Mouse (Mus musculus): ENCODE results near the gene Wdr41. TPM values are rescaled to one million over a fixed set of nuclear protein-coding genes. Genes with fewer than 3 reads are reported as not detected.

Wdr41 gene
- polyA plus RNA-seq, 1 experiment from 2014 or later: 21.2 TPM

GRCm38 (mm10) chr13:95020216-95020615 is 44.1 kb downstream of the Wdr41 start:
- no peak for DNase-seq (ENCODE audit: low spot score)
- 77% methylated on average over 6 of the region's 6 CpGs for WGBS

GRCm38 (mm10) chr13:95030828-95031227 is 54.7 kb downstream of the Wdr41 start:
- Histone ChIP-seq H3K27me3 (ENCODE audit: control insufficient read depth, insufficient read depth, low read length) (no peaks in the 10 kb centered on the region), H3K36me3 (ENCODE audit: control insufficient read depth, insufficient read depth, low read length) (no peaks in the 10 kb centered on the region), H3K4me3 (ENCODE audit: low read depth, low read length) (no peak overlapping the region), H3K4me2 (ENCODE audit: low read depth, low read length, severe bottlenecking) (no peak overlapping the region), H3K4me1 (replicated peaks; ENCODE audit: control insufficient read depth, insufficient read depth, low read length) (no peaks in the 10 kb centered on the region), H3K27ac (ENCODE audit: low read depth, low read length) (no peak overlapping the region), H3K9me3 (ENCODE audit: control insufficient read depth, low read length) (no peaks in the 10 kb centered on the region), H3K9ac (ENCODE audit: low read length) (no peak overlapping the region)
- WGBS: 85% methylated on average over 6 of the region's 6 CpGs
- ATAC-seq (replicated peaks; ENCODE audit: low FRiP score) (no peak), DNase-seq (ENCODE audit: low spot score) (no peak)

More at GRCm38 (mm10) chr13:95020216-95020615, 44.1 kb downstream of the Wdr41 start:
- no peak for ATAC-seq (replicated peaks; ENCODE audit: low FRiP score)
- Histone ChIP-seq H3K27ac (ENCODE audit: low read depth, low read length) (no peak overlapping the region), H3K36me3 (ENCODE audit: control insufficient read depth, insufficient read depth, low read length) (no peaks in the 10 kb centered on the region), H3K4me1 (replicated peaks; ENCODE audit: control insufficient read depth, insufficient read depth, low read length) (peaks cover 5% of the 10 kb centered on the region; the same call in 1 of the 2 replicates), H3K4me3 (ENCODE audit: low read depth, low read length) (no peak overlapping the region), H3K27me3 (ENCODE audit: control insufficient read depth, insufficient read depth, low read length) (no peaks in the 10 kb centered on the region), H3K4me2 (ENCODE audit: low read depth, low read length, severe bottlenecking) (no peak overlapping the region), H3K9ac (ENCODE audit: low read length) (no peak overlapping the region), H3K9me3 (ENCODE audit: control insufficient read depth, low read length) (no peaks in the 10 kb centered on the region)

GRCm38 (mm10) chr13:95032127-95032831 is 56.1 kb downstream of the Wdr41 start:
- H3K9ac ChIP-seq (ENCODE audit: low read length): no peak overlapping the region
- 79% methylated on average over 17 of the region's 17 CpGs for WGBS
- no peaks in the 10 kb centered on the region for H3K36me3 ChIP-seq (ENCODE audit: control insufficient read depth, insufficient read depth, low read length)
- no peak overlapping the region for H3K4me2 ChIP-seq (ENCODE audit: low read depth, low read length, severe bottlenecking)
- no peaks in the 10 kb centered on the region for H3K4me1 ChIP-seq (replicated peaks; ENCODE audit: control insufficient read depth, insufficient read depth, low read length)
- no peaks in the 10 kb centered on the region for H3K9me3 ChIP-seq (ENCODE audit: control insufficient read depth, low read length)
- H3K4me3 ChIP-seq (ENCODE audit: low read depth, low read length): no peak overlapping the region
- DNase-seq (ENCODE audit: low spot score) (no peak), ATAC-seq (replicated peaks; ENCODE audit: low FRiP score) (no peak)
- H3K27ac ChIP-seq (ENCODE audit: low read depth, low read length): no peak overlapping the region
- no peaks in the 10 kb centered on the region for H3K27me3 ChIP-seq (ENCODE audit: control insufficient read depth, insufficient read depth, low read length)

- H3K9ac ChIP-seq (ENCODE audit: low read length): no peak overlapping the region
- WGBS: 83% methylated on average over 6 of the region's 6 CpGs
- H3K4me3 ChIP-seq (ENCODE audit: low read depth, low read length): no peak overlapping the region
- H3K27ac ChIP-seq (ENCODE audit: low read depth, low read length): no peak overlapping the region
- no peak overlapping the region for H3K4me2 ChIP-seq (ENCODE audit: low read depth, low read length, severe bottlenecking)
- H3K27me3 ChIP-seq (ENCODE audit: control insufficient read depth, insufficient read depth, low read length): no peaks in the 10 kb centered on the region
- H3K4me1 ChIP-seq (replicated peaks; ENCODE audit: control insufficient read depth, insufficient read depth, low read length): no peaks in the 10 kb centered on the region
- no peak for ATAC-seq (replicated peaks; ENCODE audit: low FRiP score)
- H3K36me3 ChIP-seq (ENCODE audit: control insufficient read depth, insufficient read depth, low read length): no peaks in the 10 kb centered on the region
- H3K9me3 ChIP-seq (ENCODE audit: control insufficient read depth, low read length): no peaks in the 10 kb centered on the region
- DNase-seq (ENCODE audit: low spot score): no peak
These were observed 56.8 kb downstream of the Wdr41 start for GRCm38 (mm10) chr13:95032973-95033372.

GRCm38 (mm10) chr13:95034094-95034493 is 58.0 kb downstream of the Wdr41 start:
- Histone ChIP-seq H3K27me3 (ENCODE audit: control insufficient read depth, insufficient read depth, low read length) (no peaks in the 10 kb centered on the region), H3K4me3 (ENCODE audit: low read depth, low read length) (no peak overlapping the region), H3K4me2 (ENCODE audit: low read depth, low read length, severe bottlenecking) (no peak overlapping the region), H3K9ac (ENCODE audit: low read length) (no peak overlapping the region), H3K4me1 (replicated peaks; ENCODE audit: control insufficient read depth, insufficient read depth, low read length) (no peaks in the 10 kb centered on the region), H3K27ac (ENCODE audit: low read depth, low read length) (no peak overlapping the region), H3K36me3 (ENCODE audit: control insufficient read depth, insufficient read depth, low read length) (no peaks in the 10 kb centered on the region), H3K9me3 (ENCODE audit: control insufficient read depth, low read length) (no peaks in the 10 kb centered on the region)
- no peak for ATAC-seq (replicated peaks; ENCODE audit: low FRiP score)
- no peak for DNase-seq (ENCODE audit: low spot score)
- WGBS: 90% methylated on average over 9 of the region's 9 CpGs

GRCm38 (mm10) chr13:95034715-95035114 is 58.6 kb downstream of the Wdr41 start:
- Histone ChIP-seq H3K36me3 (ENCODE audit: control insufficient read depth, insufficient read depth, low read length) (no peaks in the 10 kb centered on the region), H3K9me3 (ENCODE audit: control insufficient read depth, low read length) (no peaks in the 10 kb centered on the region), H3K4me3 (ENCODE audit: low read depth, low read length) (no peak overlapping the region), H3K27ac (ENCODE audit: low read depth, low read length) (no peak overlapping the region), H3K4me2 (ENCODE audit: low read depth, low read length, severe bottlenecking) (no peak overlapping the region), H3K9ac (ENCODE audit: low read length) (no peak overlapping the region), H3K27me3 (ENCODE audit: control insufficient read depth, insufficient read depth, low read length) (no peaks in the 10 kb centered on the region), H3K4me1 (replicated peaks; ENCODE audit: control insufficient read depth, insufficient read depth, low read length) (no peaks in the 10 kb centered on the region)
- WGBS: 85% methylated on average over 2 of the region's 2 CpGs
- DNase-seq (ENCODE audit: low spot score): no peak
- ATAC-seq (replicated peaks; ENCODE audit: low FRiP score): no peak

- ATAC-seq (replicated peaks; ENCODE audit: low FRiP score) (no peak), DNase-seq (ENCODE audit: low spot score) (no peak)
- H3K4me2 ChIP-seq (ENCODE audit: low read depth, low read length, severe bottlenecking): no peak overlapping the region
- H3K9me3 ChIP-seq (ENCODE audit: control insufficient read depth, low read length): no peaks in the 10 kb centered on the region
- H3K27me3 ChIP-seq (ENCODE audit: control insufficient read depth, insufficient read depth, low read length): no peaks in the 10 kb centered on the region
- H3K4me3 ChIP-seq (ENCODE audit: low read depth, low read length): no peak overlapping the region
- no peak overlapping the region for H3K27ac ChIP-seq (ENCODE audit: low read depth, low read length)
- WGBS: 89% methylated on average over 4 of the region's 4 CpGs
- no peaks in the 10 kb centered on the region for H3K36me3 ChIP-seq (ENCODE audit: control insufficient read depth, insufficient read depth, low read length)
- no peaks in the 10 kb centered on the region for H3K4me1 ChIP-seq (replicated peaks; ENCODE audit: control insufficient read depth, insufficient read depth, low read length)
- H3K9ac ChIP-seq (ENCODE audit: low read length): no peak overlapping the region
These were observed 62.1 kb downstream of the Wdr41 start for GRCm38 (mm10) chr13:95038200-95038599.

- Histone ChIP-seq H3K4me2 (ENCODE audit: low read depth, low read length, severe bottlenecking) (no peak overlapping the region), H3K4me1 (replicated peaks; ENCODE audit: control insufficient read depth, insufficient read depth, low read length) (no peaks in the 10 kb centered on the region), H3K27me3 (ENCODE audit: control insufficient read depth, insufficient read depth, low read length) (no peaks in the 10 kb centered on the region), H3K36me3 (ENCODE audit: control insufficient read depth, insufficient read depth, low read length) (no peaks in the 10 kb centered on the region), H3K9me3 (ENCODE audit: control insufficient read depth, low read length) (no peaks in the 10 kb centered on the region), H3K9ac (ENCODE audit: low read length) (no peak overlapping the region), H3K4me3 (ENCODE audit: low read depth, low read length) (no peak overlapping the region), H3K27ac (ENCODE audit: low read depth, low read length) (no peak overlapping the region)
- DNase-seq (ENCODE audit: low spot score) (no peak), ATAC-seq (replicated peaks; ENCODE audit: low FRiP score) (no peak)
- 82% methylated on average over 9 of the region's 9 CpGs for WGBS
These were observed 64.1 kb downstream of the Wdr41 start for GRCm38 (mm10) chr13:95040140-95040738.

- no peak for ATAC-seq (replicated peaks; ENCODE audit: low FRiP score)
- WGBS: 45% methylated on average over 1 of the region's 1 CpGs
These were observed 68.0 kb downstream of the Wdr41 start for GRCm38 (mm10) chr13:95044108-95044507.

More at GRCm38 (mm10) chr13:95044108-95044507, 68.0 kb downstream of the Wdr41 start:
- Histone ChIP-seq H3K9me3 (ENCODE audit: control insufficient read depth, low read length) (no peaks in the 10 kb centered on the region), H3K36me3 (ENCODE audit: control insufficient read depth, insufficient read depth, low read length) (no peaks in the 10 kb centered on the region), H3K27me3 (ENCODE audit: control insufficient read depth, insufficient read depth, low read length) (no peaks in the 10 kb centered on the region), H3K4me2 (ENCODE audit: low read depth, low read length, severe bottlenecking) (no peak overlapping the region), H3K9ac (ENCODE audit: low read length) (no peak overlapping the region), H3K4me1 (replicated peaks; ENCODE audit: control insufficient read depth, insufficient read depth, low read length) (no peaks in the 10 kb centered on the region), H3K27ac (ENCODE audit: low read depth, low read length) (no peak overlapping the region), H3K4me3 (ENCODE audit: low read depth, low read length) (no peak overlapping the region)
- DNase-seq (ENCODE audit: low spot score): no peak

Data from forebrain, embryonic 11.5 days (tissue).